Mouse (Mus musculus) stomach, embryonic 15.5 days (tissue): ENCODE results near the gene Casp3. TPM values are rescaled to one million over a fixed set of nuclear protein-coding genes. Genes with fewer than 3 reads are reported as not detected.

Experiments used
- ATAC-seq: fragments of 200-750 bp; cut with Nextera tagmentation; 2 replicates; pipeline ENCODE4 v1.8.0; 2017; ENCODE audit warnings: low read depth, moderate number of reproducible peaks, moderate TSS enrichment; ENCODE audit not compliant: insufficient read depth, low FRiP score
- H3K27ac ChIP-seq: fragments of 300-500 bp; sonication (generic); 2 replicates; pipeline ENCODE4 v1.5.1; 2015; ENCODE audit warnings: mild to moderate bottlenecking, inconsistent platforms
- H3K27me3 ChIP-seq: fragments of 300-500 bp; sonication (generic); replicated peaks from 2 replicates; pipeline ENCODE4 v1.6.1; 2015; ENCODE audit warnings: inconsistent platforms
- H3K36me3 ChIP-seq: fragments of 300-500 bp; sonication (generic); 2 replicates; pipeline ENCODE4 v1.6.1; 2015; ENCODE audit warnings: inconsistent platforms
- H3K4me1 ChIP-seq: fragments of 300-500 bp; sonication (generic); 2 replicates; pipeline ENCODE4 v1.6.1; 2015; ENCODE audit warnings: inconsistent platforms
- H3K4me2 ChIP-seq: fragments of 300-500 bp; sonication (generic); 2 replicates; pipeline ENCODE4 v1.6.1; 2015; ENCODE audit warnings: mild to moderate bottlenecking, inconsistent platforms
- H3K4me3 ChIP-seq: fragments of 300-500 bp; sonication (generic); replicated peaks from 2 replicates; pipeline ENCODE4 v1.5.1; 2015; ENCODE audit warnings: inconsistent platforms
- H3K9ac ChIP-seq: fragments of 300-500 bp; sonication (generic); 2 replicates; pipeline ENCODE4 v1.6.1; 2015; ENCODE audit warnings: inconsistent platforms
- H3K9me3 ChIP-seq: fragments of 300-500 bp; sonication (generic); 2 replicates; pipeline ENCODE4 v1.6.1; 2016; ENCODE audit warnings: inconsistent platforms
- WGBS: fragments of 180-500 bp; shearing (Covaris S2); methylation state at CpG from one replicate; pipeline ENCODE4 v1.1.7; 2015; 5-methylcytosine and 5-hydroxymethylcytosine counted together
- polyA plus RNA-seq: library from polyadenylated mRNA; unstranded; fragments of >200 nt; fragmentation: Nextera tagmentation; extraction: Ambion mirVana; gene quantifications from 2 replicates; pipeline ENCODE4 v1.2.1, GENCODE M21; 2015

Gene Casp3
- polyA plus RNA-seq, 1 experiment from 2014 or later = 63.5 TPM

GRCm38 (mm10) chr8:46593067-46593466 is 24.0 kb upstream of the Casp3 start:
- Histone ChIP-seq H3K27ac (no peak overlapping the region), H3K36me3 (peaks cover 7% of the 10 kb centered on the region; the same call in 1 of the 2 replicates), H3K4me2 (no peak overlapping the region), H3K27me3 (no peaks in the 10 kb centered on the region), H3K4me1 (no peaks in the 10 kb centered on the region), H3K9ac (no peak overlapping the region), H3K4me3 (no peak overlapping the region), H3K9me3 (no peaks in the 10 kb centered on the region)
- 71% methylated on average over 8 of the region's 8 CpGs for WGBS
- ATAC-seq = no peak

GRCm38 (mm10) chr8:46593772-46594171 is 23.3 kb upstream of the Casp3 start:
- ATAC-seq = no peak
- Histone ChIP-seq H3K27me3 (no peaks in the 10 kb centered on the region), H3K4me1 (no peaks in the 10 kb centered on the region), H3K9me3 (no peaks in the 10 kb centered on the region), H3K4me3 (no peak overlapping the region), H3K27ac (no peak overlapping the region), H3K4me2 (no peak overlapping the region), H3K36me3 (peaks cover 9% of the 10 kb centered on the region; the same call in 1 of the 2 replicates), H3K9ac (no peak overlapping the region)
- WGBS = 85% methylated on average over 2 of the region's 2 CpGs

- no peaks in the 10 kb centered on the region for H3K4me1 ChIP-seq
- no peak overlapping the region for H3K27ac ChIP-seq
- no peak for ATAC-seq
- 89% methylated on average over 2 of the region's 2 CpGs for WGBS
- no peak overlapping the region for H3K4me2 ChIP-seq
- no peaks in the 10 kb centered on the region for H3K9me3 ChIP-seq
- H3K4me3 ChIP-seq = no peak overlapping the region
- H3K27me3 ChIP-seq = no peaks in the 10 kb centered on the region
- H3K36me3 ChIP-seq = peaks cover 9% of the 10 kb centered on the region; the same call in 1 of the 2 replicates
- H3K9ac ChIP-seq = no peak overlapping the region
Measured at GRCm38 (mm10) chr8:46595593-46595992, 21.5 kb upstream of the Casp3 start.

GRCm38 (mm10) chr8:46596530-46596929 is 20.6 kb upstream of the Casp3 start:
- Histone ChIP-seq H3K4me2 (no peak overlapping the region), H3K27me3 (no peaks in the 10 kb centered on the region), H3K4me1 (no peaks in the 10 kb centered on the region), H3K9me3 (no peaks in the 10 kb centered on the region), H3K36me3 (peaks cover 9% of the 10 kb centered on the region; the same call in 1 of the 2 replicates), H3K9ac (no peak overlapping the region), H3K27ac (no peak overlapping the region), H3K4me3 (no peak overlapping the region)
- 81% methylated on average over 2 of the region's 2 CpGs for WGBS
- no peak for ATAC-seq

GRCm38 (mm10) chr8:46597411-46597810 is 19.7 kb upstream of the Casp3 start:
- Histone ChIP-seq H3K4me1 (no peaks in the 10 kb centered on the region), H3K4me3 (no peak overlapping the region), H3K9ac (no peak overlapping the region), H3K4me2 (no peak overlapping the region), H3K36me3 (peaks cover 9% of the 10 kb centered on the region; the same call in 1 of the 2 replicates), H3K27me3 (no peaks in the 10 kb centered on the region), H3K9me3 (no peaks in the 10 kb centered on the region), H3K27ac (no peak overlapping the region)
- 40% methylated on average over 2 of the region's 2 CpGs for WGBS
- no peak for ATAC-seq

- no peak overlapping the region for H3K27ac ChIP-seq
- no peak overlapping the region for H3K9ac ChIP-seq
- WGBS = 72% methylated on average over 2 of the region's 2 CpGs
- H3K9me3 ChIP-seq = no peaks in the 10 kb centered on the region
- peaks cover 9% of the 10 kb centered on the region; the same call in 1 of the 2 replicates for H3K36me3 ChIP-seq
- no peaks in the 10 kb centered on the region for H3K27me3 ChIP-seq
- no peaks in the 10 kb centered on the region for H3K4me1 ChIP-seq
- no peak for ATAC-seq
- no peak overlapping the region for H3K4me3 ChIP-seq
- H3K4me2 ChIP-seq = no peak overlapping the region
Measured at GRCm38 (mm10) chr8:46598114-46598513, 19.0 kb upstream of the Casp3 start.

- ATAC-seq = no peak
- Histone ChIP-seq H3K9ac (no peak overlapping the region), H3K4me2 (no peak overlapping the region), H3K27ac (no peak overlapping the region), H3K4me3 (no peak overlapping the region), H3K9me3 (no peaks in the 10 kb centered on the region), H3K4me1 (no peaks in the 10 kb centered on the region), H3K36me3 (peaks cover 9% of the 10 kb centered on the region; the same call in 1 of the 2 replicates), H3K27me3 (no peaks in the 10 kb centered on the region)
- WGBS = 92% methylated on average over 5 of the region's 5 CpGs
Measured at GRCm38 (mm10) chr8:46598753-46599152, 18.3 kb upstream of the Casp3 start.

GRCm38 (mm10) chr8:46599314-46599904 is 17.7 kb upstream of the Casp3 start:
- no peak overlapping the region for H3K4me3 ChIP-seq
- WGBS = 84% methylated on average over 7 of the region's 7 CpGs
- no peak overlapping the region for H3K9ac ChIP-seq
- no peak overlapping the region for H3K27ac ChIP-seq
- peaks cover 9% of the 10 kb centered on the region; the same call in 1 of the 2 replicates for H3K36me3 ChIP-seq
- H3K4me1 ChIP-seq = no peaks in the 10 kb centered on the region
- H3K4me2 ChIP-seq = no peak overlapping the region
- no peaks in the 10 kb centered on the region for H3K9me3 ChIP-seq
- ATAC-seq = no peak
- H3K27me3 ChIP-seq = no peaks in the 10 kb centered on the region

- no peak overlapping the region for H3K4me2 ChIP-seq
- WGBS = 58% methylated on average over 10 of the region's 10 CpGs
- no peaks in the 10 kb centered on the region for H3K4me1 ChIP-seq
- H3K9ac ChIP-seq = no peak overlapping the region
- H3K9me3 ChIP-seq = no peaks in the 10 kb centered on the region
- H3K27ac ChIP-seq = no peak overlapping the region
- ATAC-seq = no peak
- peaks cover 15% of the 10 kb centered on the region; the same call in 1 of the 2 replicates for H3K36me3 ChIP-seq
- H3K27me3 ChIP-seq = no peaks in the 10 kb centered on the region
- H3K4me3 ChIP-seq = no peak overlapping the region
Measured at GRCm38 (mm10) chr8:46600959-46601707, 16.0 kb upstream of the Casp3 start.

- Histone ChIP-seq H3K36me3 (0 out of 2 replicates have a peak, but pooled peaks cover 6% of the 10 kb centered on the region), H3K27me3 (no peaks in the 10 kb centered on the region), H3K9ac (no peak overlapping the region), H3K4me1 (no peaks in the 10 kb centered on the region), H3K9me3 (no peaks in the 10 kb centered on the region), H3K27ac (no peak overlapping the region), H3K4me3 (no peak overlapping the region), H3K4me2 (no peak overlapping the region)
- 83% methylated on average over 5 of the region's 5 CpGs for WGBS
- no peak for ATAC-seq
Measured at GRCm38 (mm10) chr8:46603587-46603986, 13.5 kb upstream of the Casp3 start.

GRCm38 (mm10) chr8:46606930-46607329 is 10.2 kb upstream of the Casp3 start:
- H3K4me2 ChIP-seq = no peak overlapping the region
- H3K9ac ChIP-seq = no peak overlapping the region
- ATAC-seq = no peak
- H3K36me3 ChIP-seq = peaks cover 6% of the 10 kb centered on the region; the same call in 1 of the 2 replicates
- H3K4me3 ChIP-seq = no peak overlapping the region
- no peaks in the 10 kb centered on the region for H3K27me3 ChIP-seq
- no peaks in the 10 kb centered on the region for H3K9me3 ChIP-seq
- no peaks in the 10 kb centered on the region for H3K4me1 ChIP-seq
- 69% methylated on average over 1 of the region's 1 CpGs for WGBS
- no peak overlapping the region for H3K27ac ChIP-seq

- no peak overlapping the region for H3K4me2 ChIP-seq
- H3K27ac ChIP-seq = 0 out of 2 replicates have a peak overlapping the region, but pooled peaks have one; percentile 16
- H3K36me3 ChIP-seq = no peaks in the 10 kb centered on the region; the same call in 1 of the 2 replicates
- H3K27me3 ChIP-seq = no peaks in the 10 kb centered on the region
- H3K9me3 ChIP-seq = no peaks in the 10 kb centered on the region
- 0 out of 2 replicates have a peak, but pooled peaks have one; percentile 28 for ATAC-seq
- no peak overlapping the region for H3K4me3 ChIP-seq
- H3K9ac ChIP-seq = no peak overlapping the region
- 79% methylated on average over 8 of the region's 8 CpGs for WGBS
- peaks cover 7% of the 10 kb centered on the region; the same call in 1 of the 2 replicates for H3K4me1 ChIP-seq
Measured at GRCm38 (mm10) chr8:46611557-46611956, 5.5 kb upstream of the Casp3 start.
